Mouse (Mus musculus): Measurements from ENCODE around the gene Mab21l1.

Gene Mab21l1

GRCm38 (mm10) chr3:55790609-55791008 is 8.3 kb downstream of the Mab21l1 start:
- in situ Hi-C loops (cut with MboI; ENCODE audit: low pct_unique_long_range_greater_than_20kb in 1 of 2, low sequenced_read_pairs in 2 of 2, unreplicated experiment in 1 of 2), result no loop called here

- in situ Hi-C loops (cut with MboI; ENCODE audit: low pct_unique_long_range_greater_than_20kb in 1 of 2, low sequenced_read_pairs in 2 of 2, unreplicated experiment in 1 of 2), result no loop called here
Observed at GRCm38 (mm10) chr3:55792251-55792650, 9.9 kb downstream of the Mab21l1 start.

DNA sequence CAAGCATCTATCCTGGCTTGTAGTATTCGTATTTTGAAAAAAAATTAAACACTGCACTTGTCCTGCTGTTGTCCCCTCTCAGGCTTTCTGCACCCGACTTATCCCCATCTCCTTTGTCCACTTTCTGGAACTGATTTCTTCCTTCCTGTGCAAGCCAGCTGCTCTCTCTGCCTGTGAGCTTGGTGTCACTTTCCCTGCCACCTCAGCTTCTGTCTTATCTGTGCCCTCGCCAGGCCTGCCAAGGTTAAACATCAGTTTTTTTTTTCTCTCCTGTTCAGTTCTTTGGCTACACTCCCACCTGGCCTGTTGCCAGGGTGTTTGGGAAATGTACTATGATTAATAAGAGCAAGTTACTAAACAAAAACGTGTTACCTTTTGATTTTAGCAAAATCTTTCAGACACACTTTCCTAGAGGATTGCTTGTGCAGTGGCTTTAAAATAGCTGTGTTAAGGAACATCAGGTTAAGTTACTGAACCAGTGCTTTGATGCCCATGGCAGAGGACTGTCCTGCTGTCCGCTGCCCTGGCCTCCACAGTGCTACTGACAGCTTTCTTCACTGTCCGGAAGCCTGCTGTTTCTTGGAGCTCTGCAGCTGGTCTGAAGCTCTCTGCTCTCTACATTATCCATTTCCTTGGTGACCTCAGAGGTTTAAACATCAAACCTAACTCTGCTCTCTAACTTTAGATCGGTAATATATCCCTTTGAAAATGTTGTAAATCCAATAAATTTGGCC is 11.7 kb downstream of the Mab21l1 start:
- in situ Hi-C loops (cut with MboI; ENCODE audit: low pct_unique_long_range_greater_than_20kb in 1 of 2, low sequenced_read_pairs in 2 of 2, unreplicated experiment in 1 of 2), result no loop called here

DNA sequence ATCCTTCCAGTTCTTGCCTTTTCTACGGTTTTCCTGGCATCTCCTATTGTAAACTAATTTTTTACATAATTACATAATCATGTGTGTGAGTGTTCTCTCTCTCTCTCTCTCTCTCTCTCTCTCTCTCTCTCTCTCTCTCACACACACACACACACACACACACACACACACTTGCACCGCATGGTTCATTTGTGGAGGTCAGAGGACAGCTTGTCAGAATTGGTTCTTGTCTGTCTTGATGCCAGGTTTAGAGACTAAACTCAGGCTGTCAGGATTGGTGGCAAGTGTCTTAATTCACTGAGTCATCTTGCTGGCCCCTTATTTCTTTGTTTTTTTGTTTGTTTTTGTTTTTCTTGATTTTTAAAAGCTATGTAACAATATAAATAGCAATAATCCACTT is 12.5 kb downstream of the Mab21l1 start:
- in situ Hi-C loops (cut with MboI; ENCODE audit: low pct_unique_long_range_greater_than_20kb in 1 of 2, low sequenced_read_pairs in 2 of 2, unreplicated experiment in 1 of 2), result no loop called here

- in situ Hi-C loops (cut with MboI; ENCODE audit: low pct_unique_long_range_greater_than_20kb in 1 of 2, low sequenced_read_pairs in 2 of 2, unreplicated experiment in 1 of 2), result no loop called here
Observed at GRCm38 (mm10) chr3:55814993-55815625, 32.8 kb downstream of the Mab21l1 start.

DNA sequence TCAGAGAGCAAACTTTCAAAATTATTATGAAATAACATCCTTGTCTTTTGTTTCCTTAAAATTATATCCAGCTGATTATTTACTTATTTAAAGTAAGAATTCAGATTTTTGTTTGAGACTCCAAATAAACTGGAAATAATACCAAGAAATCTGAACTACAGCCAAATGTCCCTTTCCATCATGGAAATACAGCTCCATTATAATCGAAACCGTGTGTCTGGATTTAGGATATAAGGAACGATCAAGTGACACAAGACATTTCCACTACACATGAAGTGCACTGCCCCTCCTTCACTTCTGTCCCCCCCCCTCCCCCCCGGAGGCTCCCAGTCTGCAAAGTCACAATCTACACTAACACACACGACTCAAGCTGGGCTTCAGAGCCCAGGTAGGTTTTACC is 33.8 kb downstream of the Mab21l1 start:
- in situ Hi-C loops (cut with MboI; ENCODE audit: low pct_unique_long_range_greater_than_20kb in 1 of 2, low sequenced_read_pairs in 2 of 2, unreplicated experiment in 1 of 2), result no loop called here

GRCm38 (mm10) chr3:55816638-55817375 is 34.5 kb downstream of the Mab21l1 start:
- in situ Hi-C loops (cut with MboI; ENCODE audit: low pct_unique_long_range_greater_than_20kb in 1 of 2, low sequenced_read_pairs in 2 of 2, unreplicated experiment in 1 of 2), result no loop called here

DNA sequence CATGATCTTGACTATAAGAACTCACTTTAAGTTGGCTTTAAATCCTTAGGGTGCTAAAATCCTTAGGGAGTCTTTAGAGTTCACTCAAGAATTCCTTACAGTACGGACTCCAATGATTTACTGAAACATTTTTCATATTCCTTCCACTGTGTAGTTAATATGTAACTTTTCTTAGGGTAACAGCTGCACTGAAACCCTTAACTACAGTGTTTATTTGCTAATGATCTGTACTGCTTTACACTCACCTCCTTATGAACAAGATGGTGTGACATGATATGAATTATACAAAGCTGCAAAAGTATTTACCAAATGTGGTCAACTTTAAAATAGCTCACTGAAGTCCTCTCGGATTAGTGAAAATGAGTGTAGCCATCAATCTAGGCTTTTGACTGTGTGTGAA is 35.8 kb downstream of the Mab21l1 start:
- in situ Hi-C loops (cut with MboI; ENCODE audit: low pct_unique_long_range_greater_than_20kb in 1 of 2, low sequenced_read_pairs in 2 of 2, unreplicated experiment in 1 of 2), result no loop called here

DNA sequence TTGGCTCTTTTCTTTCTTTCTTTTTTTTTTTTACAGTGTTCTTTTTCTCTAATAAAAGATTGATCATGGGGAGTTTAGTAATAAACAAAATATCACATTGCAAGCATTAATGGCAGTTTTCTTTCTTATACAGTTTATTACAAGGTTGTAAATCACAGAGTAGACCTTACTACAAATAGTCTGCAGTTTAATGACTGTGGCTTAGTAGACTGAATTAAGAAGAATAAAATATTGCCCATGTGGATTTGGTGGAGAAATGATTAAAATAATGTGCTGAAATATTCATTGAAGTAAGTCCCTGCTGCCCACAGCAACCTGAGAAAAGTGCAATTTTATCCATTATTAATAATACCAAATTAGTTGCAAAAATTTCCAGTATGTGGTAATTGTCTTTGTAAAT is 37.3 kb downstream of the Mab21l1 start:
- in situ Hi-C loops (cut with MboI; ENCODE audit: low pct_unique_long_range_greater_than_20kb in 1 of 2, low sequenced_read_pairs in 2 of 2, unreplicated experiment in 1 of 2), result no loop called here

GRCm38 (mm10) chr3:55824864-55825263 is 42.6 kb downstream of the Mab21l1 start:
- in situ Hi-C loops (cut with MboI; ENCODE audit: low pct_unique_long_range_greater_than_20kb in 1 of 2, low sequenced_read_pairs in 2 of 2, unreplicated experiment in 1 of 2), result no loop called here

GRCm38 (mm10) chr3:55828481-55829256 is 46.4 kb downstream of the Mab21l1 start:
- in situ Hi-C loops (cut with MboI; ENCODE audit: low pct_unique_long_range_greater_than_20kb in 1 of 2, low sequenced_read_pairs in 2 of 2, unreplicated experiment in 1 of 2), result no loop called here

DNA sequence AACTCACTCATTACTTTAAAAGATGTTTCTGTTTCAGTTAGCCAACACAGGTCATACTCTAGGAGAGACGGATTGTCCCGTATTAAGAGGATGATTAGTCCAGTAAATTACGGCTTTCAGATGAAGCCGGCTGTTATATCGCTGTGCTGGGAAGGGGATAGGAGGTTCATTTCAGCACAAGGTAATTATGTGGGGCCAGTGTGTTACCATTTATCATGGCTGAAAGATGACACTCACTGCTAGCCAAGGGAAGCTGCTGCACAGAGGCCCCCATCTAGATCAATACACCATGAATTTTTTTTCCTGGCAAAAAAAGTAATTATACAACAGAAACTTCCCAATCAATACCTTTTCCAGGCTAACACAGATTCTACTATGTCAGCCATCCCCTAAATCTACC is 47.9 kb downstream of the Mab21l1 start:
- in situ Hi-C loops (cut with MboI; ENCODE audit: low pct_unique_long_range_greater_than_20kb in 1 of 2, low sequenced_read_pairs in 2 of 2, unreplicated experiment in 1 of 2), result no loop called here
